Mouse (Mus musculus): ENCODE measurements at regions not wholly inside any gene's neighbourhood (a gene's known extent, or its start where the extent isn't known, plus 50 kb on each side); places are given as distances from the start of the nearest gene placed in this dataset.

DNA sequence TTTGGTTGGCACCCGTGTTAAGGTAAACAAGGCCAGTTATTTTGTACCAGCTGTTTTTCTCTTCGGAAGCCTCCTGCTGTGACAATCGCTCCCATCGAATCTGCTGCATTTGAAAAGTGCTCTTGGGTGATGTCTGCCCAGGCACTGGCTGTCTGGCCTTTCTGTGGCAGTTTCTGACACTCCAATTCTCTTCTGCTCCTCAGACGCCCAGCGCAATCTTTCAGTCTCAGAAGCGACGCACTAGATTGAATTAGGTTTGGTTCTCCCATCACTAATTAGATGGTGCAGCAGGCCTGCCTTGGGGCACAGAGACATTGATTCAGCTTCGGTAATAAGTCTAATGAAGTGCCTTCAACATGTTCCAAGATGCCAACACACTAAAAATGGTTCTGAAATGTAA lies 197.7 kb upstream of the Zc3h12c start:
- no peak for TF ChIP-seq CTCF (conservative IDR thresholded peaks at IDR 0.05)
- H3K4me3 ChIP-seq: no peak overlapping the region
- H3K27ac ChIP-seq: no peak overlapping the region
- DNase-seq (ENCODE audit: low spot score in 2 of 2): no peak

DNA sequence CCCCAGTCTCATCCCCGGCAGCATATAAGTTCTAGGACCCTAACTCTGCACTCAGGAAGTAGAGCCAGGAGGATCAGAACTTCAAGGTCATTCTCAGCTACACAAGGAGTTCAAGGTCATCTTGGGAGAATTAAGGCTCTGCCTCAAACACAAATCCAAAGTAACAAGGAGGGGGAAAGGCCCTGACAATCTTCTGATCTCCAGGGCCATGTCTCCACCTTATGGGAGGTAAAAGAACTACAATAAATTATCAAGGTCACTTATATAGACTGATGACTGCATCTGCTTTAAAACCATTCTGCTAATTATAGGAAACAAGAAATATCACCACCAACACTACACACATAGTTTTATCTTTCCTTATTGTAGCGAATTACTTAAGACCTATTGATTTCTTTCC lies 193.2 kb upstream of the Zc3h12c start:
- no peak for DNase-seq (ENCODE audit: low spot score in 2 of 2)

DNA sequence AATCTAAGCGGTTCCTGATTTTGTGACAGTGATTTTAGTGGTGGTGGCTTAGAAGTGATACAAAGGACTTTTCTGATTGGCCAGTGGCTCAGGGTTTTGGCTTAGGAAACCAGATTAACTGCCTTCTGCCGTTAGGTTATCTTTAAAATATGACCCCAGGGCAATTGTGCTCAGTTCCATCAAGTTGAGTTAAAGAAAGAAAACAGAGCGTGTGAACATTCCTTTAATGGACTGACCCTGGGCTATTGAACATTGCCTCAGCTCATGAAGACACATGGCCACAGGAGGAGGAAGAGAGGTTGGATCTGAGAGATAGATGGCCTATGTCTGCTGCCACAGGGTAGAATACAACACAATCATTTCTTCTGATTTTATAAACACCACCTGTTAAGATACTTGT lies 191.0 kb upstream of the Zc3h12c start:
- DNase-seq (ENCODE audit: low spot score in 2 of 2): no peak
- TF ChIP-seq CTCF (conservative IDR thresholded peaks at IDR 0.05): no peak
- Histone ChIP-seq H3K4me3 (no peak overlapping the region), H3K27ac (no peak overlapping the region)

More for the DNA sequence above, 193.2 kb upstream of the Zc3h12c start:
- H3K27ac ChIP-seq: no peak overlapping the region
- H3K4me3 ChIP-seq: no peak overlapping the region
- TF ChIP-seq CTCF (conservative IDR thresholded peaks at IDR 0.05): peak; percentile 42

- DNase-seq (ENCODE audit: low spot score in 2 of 2): no peak
- no peak overlapping the region for H3K4me3 ChIP-seq
- H3K27ac ChIP-seq: no peak overlapping the region
- no peak for TF ChIP-seq CTCF (conservative IDR thresholded peaks at IDR 0.05)
These were observed 188.2 kb upstream of the Zc3h12c start for GRCm38 (mm10) chr9:52356549-52356948.

- H3K27ac ChIP-seq: no peak overlapping the region
- TF ChIP-seq CTCF (conservative IDR thresholded peaks at IDR 0.05): no peak
- no peak for DNase-seq (ENCODE audit: low spot score in 2 of 2)
- H3K4me3 ChIP-seq: no peak overlapping the region
These were observed 187.0 kb upstream of the Zc3h12c start for GRCm38 (mm10) chr9:52355187-52355982.

- no peak for DNase-seq (ENCODE audit: low spot score in 2 of 2)
- no peak overlapping the region for H3K27ac ChIP-seq
- TF ChIP-seq CTCF (conservative IDR thresholded peaks at IDR 0.05): no peak
- H3K4me3 ChIP-seq: no peak overlapping the region
These were observed 180.5 kb upstream of the Zc3h12c start for GRCm38 (mm10) chr9:52348536-52349527.

GRCm38 (mm10) chr9:52344177-52344877 lies 176.0 kb upstream of the Zc3h12c start:
- DNase-seq (ENCODE audit: low spot score in 2 of 2): no peak
- H3K27ac ChIP-seq: no peak overlapping the region
- TF ChIP-seq CTCF (conservative IDR thresholded peaks at IDR 0.05): no peak
- no peak overlapping the region for H3K4me3 ChIP-seq

- Histone ChIP-seq H3K27ac (no peak overlapping the region), H3K4me3 (no peak overlapping the region)
- DNase-seq (ENCODE audit: low spot score in 2 of 2): no peak
- no peak for TF ChIP-seq CTCF (conservative IDR thresholded peaks at IDR 0.05)
These were observed 172.7 kb upstream of the Zc3h12c start for GRCm38 (mm10) chr9:52341029-52341428.

- no peak overlapping the region for H3K27ac ChIP-seq
- no peak overlapping the region for H3K4me3 ChIP-seq
- DNase-seq (ENCODE audit: low spot score in 2 of 2): peak in 1 of 2 experiments; percentile 5
- TF ChIP-seq CTCF (conservative IDR thresholded peaks at IDR 0.05): no peak
These were observed 169.5 kb upstream of the Zc3h12c start for GRCm38 (mm10) chr9:52337786-52338322.

DNA sequence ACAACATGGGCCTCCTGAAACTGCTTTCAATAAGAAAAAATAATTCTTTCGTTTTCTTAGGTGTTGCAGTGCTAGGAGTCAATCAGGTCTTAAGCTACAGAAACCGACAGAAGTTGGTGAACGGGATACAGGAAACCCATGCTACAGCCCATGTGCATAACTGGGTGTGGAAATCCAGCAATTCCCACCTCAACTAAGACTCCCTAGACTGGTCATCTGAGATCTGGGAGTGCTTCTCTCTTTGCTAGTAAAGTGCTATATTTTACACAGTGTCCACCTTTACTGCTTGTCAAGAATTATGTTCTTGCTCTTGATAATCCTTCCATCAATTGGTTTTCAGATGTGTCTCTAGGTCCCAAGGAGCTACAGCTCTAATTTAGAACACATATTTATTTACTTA lies 166.4 kb upstream of the Zc3h12c start:
- no peak overlapping the region for H3K27ac ChIP-seq
- DNase-seq (ENCODE audit: low spot score in 2 of 2): no peak
- TF ChIP-seq CTCF (conservative IDR thresholded peaks at IDR 0.05): no peak
- H3K4me3 ChIP-seq: no peak overlapping the region

DNA sequence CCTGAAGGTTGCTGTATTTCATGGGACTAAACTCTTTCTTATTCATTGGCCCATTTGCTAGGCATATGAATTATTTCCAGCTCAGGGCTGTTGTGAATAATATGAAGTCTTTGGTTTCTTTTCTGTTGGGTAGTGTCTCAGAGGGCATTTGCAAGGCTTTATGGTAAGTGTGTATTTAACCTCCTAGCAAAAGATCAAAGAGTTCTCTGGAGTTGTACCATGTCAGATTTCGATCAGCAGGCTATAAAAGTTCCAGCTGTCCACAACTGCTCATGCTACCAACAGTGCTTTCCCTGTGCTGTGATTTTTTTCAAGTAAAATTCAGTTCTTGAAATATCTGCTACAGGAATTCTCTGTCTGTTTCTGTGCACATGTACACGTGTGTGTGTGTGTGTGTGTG lies 165.5 kb upstream of the Zc3h12c start:
- no peak overlapping the region for H3K27ac ChIP-seq
- TF ChIP-seq CTCF (conservative IDR thresholded peaks at IDR 0.05): no peak
- H3K4me3 ChIP-seq: no peak overlapping the region
- no peak for DNase-seq (ENCODE audit: low spot score in 2 of 2)

- no peak overlapping the region for H3K27ac ChIP-seq
- no peak for DNase-seq (ENCODE audit: low spot score in 2 of 2)
- no peak for TF ChIP-seq CTCF (conservative IDR thresholded peaks at IDR 0.05)
- H3K4me3 ChIP-seq: no peak overlapping the region
These were observed 163.4 kb upstream of the Zc3h12c start for GRCm38 (mm10) chr9:52331748-52332147.
